Mouse (Mus musculus): ENCODE measurements around the gene Gm49630.
"Not testable (repeated sequence)": the region's sequence is repeated elsewhere in the genome, so short reads cannot be mapped to it uniquely, and the experiment has no call there.

The Gm49630 gene

GRCm38 (mm10) chr17:7371879-7372278 is at the start of gene Gm49630:
Gene Gm49630, minus strand, starts transcription at chr17:7371979.
- not testable (repeated sequence) for DNase-seq

- not testable (repeated sequence) for DNase-seq
These were observed 48.6 kb upstream of the Gm49630 start for GRCm38 (mm10) chr17:7420191-7420973.

GRCm38 (mm10) chr17:7414601-7415310 is 43.0 kb upstream of the Gm49630 start:
- DNase-seq: not testable (repeated sequence)

GRCm38 (mm10) chr17:7413336-7413735 is 41.6 kb upstream of the Gm49630 start:
- not testable (repeated sequence) for DNase-seq

GRCm38 (mm10) chr17:7399770-7400169 is 28.0 kb upstream of the Gm49630 start:
- DNase-seq: not testable (repeated sequence)

- peak; percentile 15 for DNase-seq
These were observed 26.5 kb upstream of the Gm49630 start for GRCm38 (mm10) chr17:7398198-7398847.

- not testable (repeated sequence) for DNase-seq
These were observed 25.3 kb upstream of the Gm49630 start for GRCm38 (mm10) chr17:7397079-7397478.

- not testable (repeated sequence) for DNase-seq
These were observed 24.5 kb upstream of the Gm49630 start for GRCm38 (mm10) chr17:7396288-7396687.

GRCm38 (mm10) chr17:7395671-7396070 is 23.9 kb upstream of the Gm49630 start:
- DNase-seq: not testable (repeated sequence)

- not testable (repeated sequence) for DNase-seq
These were observed 23.3 kb upstream of the Gm49630 start for GRCm38 (mm10) chr17:7395116-7395515.

GRCm38 (mm10) chr17:7389898-7390297 is 18.1 kb upstream of the Gm49630 start:
- DNase-seq: not testable (repeated sequence)

GRCm38 (mm10) chr17:7388958-7389356 is 17.2 kb upstream of the Gm49630 start:
- not testable (repeated sequence) for DNase-seq

GRCm38 (mm10) chr17:7388341-7388957 is 16.7 kb upstream of the Gm49630 start:
- DNase-seq: not testable (repeated sequence)

GRCm38 (mm10) chr17:7386016-7386415 is 14.2 kb upstream of the Gm49630 start:
- not testable (repeated sequence) for DNase-seq

GRCm38 (mm10) chr17:7385364-7385763 is 13.6 kb upstream of the Gm49630 start, which contains the start of gene Unc93a2:
Gene Unc93a2, minus strand, starts transcription at chr17:7385464.
- DNase-seq: not testable (repeated sequence)

- not testable (repeated sequence) for DNase-seq
These were observed 11.7 kb upstream of the Gm49630 start for GRCm38 (mm10) chr17:7383167-7384143.

GRCm38 (mm10) chr17:7382711-7383110 is 10.9 kb upstream of the Gm49630 start:
- not testable (repeated sequence) for DNase-seq

- DNase-seq: not testable (repeated sequence)
These were observed 6.1 kb upstream of the Gm49630 start for GRCm38 (mm10) chr17:7377907-7378306.

GRCm38 (mm10) chr17:7376951-7377700 is 5.3 kb upstream of the Gm49630 start:
- not testable (repeated sequence) for DNase-seq

- DNase-seq: not testable (repeated sequence)
These were observed 2.4 kb downstream of the Gm49630 start for GRCm38 (mm10) chr17:7369401-7369800.
